Mouse (Mus musculus) heart, adult 2 months (tissue): Measurements from ENCODE around the gene Agbl5.

Source experiments
- EP300 ChIP-seq: fragments of 200-500 bp; IDR thresholded peaks from 2 replicates; pipeline ENCODE4 v1.6.1; 2011; ENCODE audit warnings: low read depth, low read length, control low read depth; ENCODE audit not compliant: insufficient read depth
- POLR2A ChIP-seq: fragments of 200-500 bp; IDR thresholded peaks from 2 replicates; pipeline ENCODE4 v1.6.1; 2011; ENCODE audit warnings: mild to moderate bottlenecking, low read depth, low read length, control low read depth; ENCODE audit not compliant: insufficient read depth

DNA sequence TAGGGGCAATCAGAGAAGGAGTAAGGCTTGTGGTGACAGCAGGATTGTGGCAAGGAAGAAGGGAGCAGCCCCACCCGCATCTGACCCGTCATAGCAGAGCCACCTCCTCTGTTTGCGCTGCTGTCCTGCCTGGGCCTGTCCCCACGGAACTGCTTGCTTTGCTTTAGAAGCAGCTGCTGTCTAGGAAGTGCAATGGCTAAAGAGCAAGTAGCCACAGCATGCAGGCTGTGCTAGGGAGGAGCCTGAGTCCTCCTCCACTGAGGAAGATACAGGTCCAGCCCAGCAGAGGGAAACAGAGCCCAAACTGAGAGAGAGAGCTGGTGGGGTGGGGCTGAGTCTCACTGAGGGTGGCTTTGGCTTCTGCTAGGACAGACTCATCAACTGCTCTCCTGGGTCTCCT is 24.6 kb upstream of the Agbl5 start:
- TF ChIP-seq POLR2A (no peak), EP300 (no peak)
